Mouse (Mus musculus) cortical plate, adult 2 months (tissue): ENCODE data around the gene Rgs1.

ENCODE experiments used
- CTCF ChIP-seq: fragments of 200-500 bp; IDR thresholded peaks from 2 replicates; pipeline ENCODE4 v1.5.1; 2011; ENCODE audit warnings: mild to moderate bottlenecking, control low read depth, low read length; ENCODE audit not compliant: insufficient read depth; ENCODE audit errors: extremely low read depth
- POLR2A ChIP-seq: fragments of 200-500 bp; IDR thresholded peaks from 2 replicates; pipeline ENCODE4 v1.6.1; 2011; ENCODE audit warnings: mild to moderate bottlenecking, low read length, control low read depth; ENCODE audit not compliant: insufficient read depth; ENCODE audit errors: extremely low read depth

DNA sequence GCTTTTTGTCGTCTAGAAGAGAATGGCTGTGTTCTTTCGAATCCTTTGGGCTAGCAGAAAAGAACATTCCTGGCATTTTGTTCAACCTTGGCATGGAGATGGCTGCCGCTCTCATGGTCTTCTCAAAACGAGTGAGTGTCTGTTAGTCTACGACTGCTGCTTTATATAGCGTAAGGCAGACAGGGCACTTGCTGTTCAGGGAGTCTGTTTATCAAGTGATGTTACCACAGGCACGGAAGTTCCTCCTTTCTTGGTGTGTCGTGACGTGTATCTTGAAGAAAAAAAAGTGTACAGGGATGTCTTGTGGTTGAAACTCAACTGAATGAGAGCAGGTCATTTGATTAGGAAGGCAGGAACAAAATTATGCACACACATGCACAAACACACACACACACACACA, at the start of gene Rgs1:
- TF ChIP-seq CTCF (no peak), POLR2A (no peak)
